Mouse (Mus musculus) NIH3T3 (cell line): ENCODE results near the gene Faim2.

ENCODE experiments used
- DNase-seq: peaks from one replicate; pipeline ENCODE4 v3.0.0-alpha.2; 2012; ENCODE audit warnings: low read depth

Faim2 gene

DNA sequence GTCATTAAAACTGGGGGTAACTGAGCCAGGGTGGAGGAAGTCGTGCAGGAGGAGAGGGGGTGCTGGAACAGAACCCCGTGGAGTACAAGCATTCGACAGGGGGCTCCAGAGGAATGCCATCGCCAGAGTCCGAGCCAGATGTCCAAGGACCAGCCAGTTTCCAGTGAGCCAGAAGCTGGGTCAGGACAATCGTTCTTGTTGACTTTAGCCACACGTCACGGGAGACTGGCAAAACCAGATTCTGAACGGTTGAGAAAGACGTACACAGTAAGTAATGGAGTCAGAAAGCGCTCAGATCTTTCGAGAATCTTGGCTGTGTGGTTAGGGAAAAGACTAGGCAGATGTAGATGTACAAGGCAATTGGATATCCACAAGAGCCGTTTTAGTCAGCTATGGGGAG is 64.8 kb downstream of the Faim2 start:
- DNase-seq, result no peak

GRCm38 (mm10) chr15:99457606-99458401 is 70.2 kb downstream of the Faim2 start, which contains the start of gene Nckap5l:
TSS of gene Nckap5l (minus strand) at chr15:99457748.
- DNase-seq, result peak; percentile 97

- DNase-seq, result peak; percentile 69
Observed at GRCm38 (mm10) chr15:99456963-99457605, 70.9 kb downstream of the Faim2 start.

- peak; percentile 26 for DNase-seq
Observed at GRCm38 (mm10) chr15:99456338-99456962, 71.5 kb downstream of the Faim2 start.

- DNase-seq, result no peak
Observed at GRCm38 (mm10) chr15:99455415-99455814, 72.5 kb downstream of the Faim2 start.

GRCm38 (mm10) chr15:99454585-99455279 is 73.2 kb downstream of the Faim2 start:
- no peak for DNase-seq

- no peak for DNase-seq
Observed at GRCm38 (mm10) chr15:99453153-99453900, 74.6 kb downstream of the Faim2 start.

DNA sequence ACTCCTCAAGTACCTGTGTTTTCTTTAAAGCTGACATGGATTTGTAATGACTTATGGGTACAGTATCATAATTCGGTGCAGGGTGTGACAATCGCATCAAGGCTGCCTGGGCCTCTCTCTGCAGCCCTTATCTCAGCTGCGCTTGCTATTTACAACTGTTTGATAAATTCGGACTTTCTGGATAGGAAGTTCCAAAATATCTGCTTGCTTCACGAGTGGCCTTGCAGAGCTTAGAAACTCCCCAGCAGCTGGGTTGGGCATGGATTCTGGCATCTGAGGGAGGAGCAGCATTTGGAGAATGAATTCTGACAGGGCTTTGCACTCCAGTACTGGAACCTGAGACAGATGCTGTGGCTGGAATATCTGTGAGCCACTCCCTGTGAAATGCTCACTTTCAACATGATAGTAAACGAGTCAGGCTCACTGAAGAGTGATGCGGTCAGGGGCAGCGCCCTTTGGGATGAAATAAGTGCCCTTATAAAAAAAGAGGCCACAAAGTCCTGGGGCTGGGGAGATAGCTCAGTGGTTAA is 78.1 kb downstream of the Faim2 start:
- no peak for DNase-seq

GRCm38 (mm10) chr15:99449131-99449750 is 78.7 kb downstream of the Faim2 start:
- no peak for DNase-seq
